Mouse (Mus musculus): ENCODE data around the gene Slamf9.

Gene Slamf9

DNA sequence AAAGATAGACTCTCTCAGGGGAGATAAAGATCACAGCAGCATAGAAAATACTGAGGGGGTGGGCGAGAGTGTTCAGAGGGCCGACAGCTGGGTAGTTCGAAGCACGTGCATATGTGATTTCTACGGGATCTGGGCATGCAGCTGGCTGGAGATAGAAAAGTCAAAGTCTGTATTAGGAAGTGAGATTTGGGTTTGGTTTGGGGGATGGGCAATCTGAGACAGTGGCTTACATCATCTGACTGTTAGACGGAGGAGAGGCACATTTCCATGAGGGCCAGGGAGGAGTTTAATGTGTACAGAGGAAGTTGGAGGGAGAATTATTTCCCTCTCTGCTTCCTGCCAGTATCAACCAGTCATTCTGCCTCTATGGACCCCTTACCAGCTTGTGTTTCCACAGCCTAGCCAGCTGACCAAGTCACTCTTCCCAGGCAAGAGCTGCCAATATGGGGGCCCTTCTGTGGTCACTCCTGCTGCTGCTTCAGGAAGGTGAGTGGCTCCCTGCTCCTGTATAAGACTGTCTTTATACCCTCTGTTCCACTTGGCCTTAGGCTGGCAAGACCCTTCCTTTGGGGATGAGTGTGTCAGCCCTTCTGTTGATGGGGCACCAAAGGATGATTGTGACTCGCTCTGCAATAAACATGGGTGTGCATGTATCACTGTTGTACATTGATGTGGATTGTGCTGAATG is at the start of gene Slamf9:
Gene Slamf9, plus strand, starts transcription at position 305 of the 688 bp plus-strand sequence.
- DNase-seq = no peak

DNA sequence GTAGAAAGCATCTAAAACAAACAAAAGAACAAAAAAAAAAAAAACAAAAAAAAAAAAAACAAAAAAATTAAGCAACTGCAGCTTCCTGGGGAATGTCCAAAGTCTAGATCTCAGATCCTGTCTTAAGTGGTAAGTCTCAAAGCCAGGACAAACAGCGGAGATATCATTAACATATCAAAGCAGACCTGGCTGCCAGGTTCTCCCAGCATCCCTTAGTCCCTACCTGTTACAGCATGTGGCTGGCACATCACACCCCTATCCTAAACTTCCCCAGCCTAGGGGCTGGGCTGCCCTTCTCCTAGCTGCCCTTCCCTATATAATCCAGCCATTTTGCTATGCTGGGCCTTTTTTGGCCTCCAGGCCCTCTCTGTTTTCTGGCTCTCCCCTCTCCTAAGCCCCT is 48.7 kb upstream of the Slamf9 start:
- no peak for DNase-seq

DNA sequence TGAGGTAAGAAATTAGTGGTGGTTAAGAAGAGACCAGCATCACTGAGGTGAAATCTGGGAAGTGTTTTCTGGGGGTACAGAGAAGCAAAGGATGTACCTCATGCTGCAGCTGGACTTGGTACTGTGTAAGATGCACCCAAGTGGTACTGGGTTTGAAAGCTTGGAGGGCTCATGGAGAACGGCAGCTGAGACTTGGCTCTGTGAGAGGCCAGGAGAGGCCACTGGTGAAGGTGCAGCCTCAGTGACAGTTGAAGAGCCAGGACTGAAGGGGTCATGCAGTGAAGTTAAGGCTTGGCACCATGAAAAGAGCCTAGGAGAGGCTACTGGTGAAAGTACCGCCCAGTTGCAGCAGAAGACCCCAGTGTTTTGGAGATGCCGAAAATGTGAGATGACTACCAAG is 47.3 kb upstream of the Slamf9 start:
- DNase-seq = no peak

DNA sequence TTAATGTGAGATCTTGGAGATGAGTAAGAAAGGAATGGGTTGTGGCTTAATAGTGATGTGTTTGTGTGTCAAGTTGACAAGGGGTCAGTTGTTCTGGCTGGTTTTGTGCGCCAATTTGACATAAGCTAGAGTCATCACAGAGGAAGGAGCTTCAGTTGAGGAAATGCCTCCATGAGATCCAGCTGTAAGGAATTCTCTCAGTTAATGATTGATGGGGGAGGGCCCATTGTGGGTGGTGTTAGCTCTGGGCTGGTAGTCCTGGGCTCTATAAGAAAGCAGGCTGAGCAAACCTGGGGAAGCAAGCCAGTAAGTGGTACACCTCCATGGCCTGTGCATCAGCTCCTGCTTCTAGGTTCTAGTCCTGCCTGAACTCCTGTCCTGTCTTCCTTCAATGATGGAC is 46.5 kb upstream of the Slamf9 start:
- no peak for DNase-seq

DNA sequence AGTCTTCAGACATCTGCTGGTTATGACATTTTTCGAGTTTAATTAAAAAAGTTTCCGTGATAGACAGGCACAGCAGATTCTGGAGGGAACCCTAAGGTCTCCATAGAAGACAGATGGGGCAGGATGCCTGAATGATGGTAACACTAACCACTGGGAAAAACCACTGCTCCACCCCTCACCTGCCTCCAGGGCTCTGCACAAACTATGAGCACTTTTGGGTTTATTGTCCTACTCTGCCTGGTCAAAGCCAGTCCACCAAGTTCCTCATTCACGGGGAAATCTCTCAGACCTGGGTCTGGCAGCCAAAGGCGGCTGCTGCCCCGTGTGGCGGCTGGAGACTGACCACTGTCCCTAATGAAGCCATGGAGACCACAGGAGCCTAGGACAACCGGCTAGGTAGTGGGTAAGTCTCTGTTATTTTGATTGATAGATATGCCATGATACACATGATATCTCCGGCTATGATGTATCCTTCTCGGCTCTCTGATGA is 44.4 kb upstream of the Slamf9 start:
- DNase-seq = no peak

DNA sequence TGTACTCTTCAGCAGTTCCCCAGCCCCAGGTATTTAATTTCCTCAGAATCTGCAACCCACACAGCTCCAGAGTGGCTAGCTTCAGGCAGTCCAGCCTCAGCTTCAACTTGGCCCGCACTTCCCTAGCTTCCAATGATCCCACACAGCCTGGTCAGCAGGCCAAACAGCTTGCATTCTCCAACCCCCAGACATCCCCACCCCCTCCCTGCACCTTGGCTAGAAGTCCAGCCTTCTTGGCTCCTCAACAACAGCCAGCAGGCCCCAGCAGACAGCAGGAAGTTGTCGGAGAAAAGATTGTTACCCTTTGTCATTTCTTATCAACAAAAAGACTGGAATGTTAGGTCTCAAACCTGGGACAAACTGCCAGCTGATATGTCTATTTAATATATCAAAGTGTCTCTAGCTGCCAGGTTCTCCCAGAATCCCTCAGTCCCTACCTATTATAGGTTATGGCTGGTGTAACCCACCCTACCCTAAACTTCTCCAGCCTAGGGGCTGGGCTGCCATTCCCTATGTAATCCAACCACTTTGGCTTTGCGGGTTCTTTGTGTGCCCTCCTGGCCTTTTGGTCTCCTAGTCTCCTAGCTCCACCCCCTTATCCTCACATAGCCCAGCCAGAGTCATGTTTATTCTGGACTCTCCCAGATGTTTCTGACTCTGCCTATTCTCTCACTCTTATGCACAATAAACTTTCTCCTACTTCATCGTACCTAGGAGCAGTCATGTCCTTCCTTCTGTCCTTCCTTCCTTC is 43.1 kb upstream of the Slamf9 start:
- peak; percentile 62 for DNase-seq

DNA sequence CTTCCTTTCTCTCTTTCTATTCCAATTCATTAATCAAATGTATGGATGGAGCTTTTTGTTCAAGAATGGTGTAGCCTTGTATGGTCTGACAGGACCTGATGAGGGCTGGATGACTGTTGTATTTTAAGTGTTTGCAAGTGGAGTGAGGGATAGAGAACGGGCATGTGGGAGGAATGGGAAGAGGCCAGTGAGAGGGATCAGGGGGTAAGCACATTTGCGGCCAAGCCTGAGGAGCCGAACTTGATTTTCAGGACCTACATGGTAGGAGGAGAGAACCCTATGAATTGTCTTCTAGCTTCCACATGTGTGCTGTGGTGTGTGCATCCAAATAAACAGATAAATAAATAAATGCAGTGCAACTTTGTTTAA is 42.6 kb upstream of the Slamf9 start:
- DNase-seq = no peak

DNA sequence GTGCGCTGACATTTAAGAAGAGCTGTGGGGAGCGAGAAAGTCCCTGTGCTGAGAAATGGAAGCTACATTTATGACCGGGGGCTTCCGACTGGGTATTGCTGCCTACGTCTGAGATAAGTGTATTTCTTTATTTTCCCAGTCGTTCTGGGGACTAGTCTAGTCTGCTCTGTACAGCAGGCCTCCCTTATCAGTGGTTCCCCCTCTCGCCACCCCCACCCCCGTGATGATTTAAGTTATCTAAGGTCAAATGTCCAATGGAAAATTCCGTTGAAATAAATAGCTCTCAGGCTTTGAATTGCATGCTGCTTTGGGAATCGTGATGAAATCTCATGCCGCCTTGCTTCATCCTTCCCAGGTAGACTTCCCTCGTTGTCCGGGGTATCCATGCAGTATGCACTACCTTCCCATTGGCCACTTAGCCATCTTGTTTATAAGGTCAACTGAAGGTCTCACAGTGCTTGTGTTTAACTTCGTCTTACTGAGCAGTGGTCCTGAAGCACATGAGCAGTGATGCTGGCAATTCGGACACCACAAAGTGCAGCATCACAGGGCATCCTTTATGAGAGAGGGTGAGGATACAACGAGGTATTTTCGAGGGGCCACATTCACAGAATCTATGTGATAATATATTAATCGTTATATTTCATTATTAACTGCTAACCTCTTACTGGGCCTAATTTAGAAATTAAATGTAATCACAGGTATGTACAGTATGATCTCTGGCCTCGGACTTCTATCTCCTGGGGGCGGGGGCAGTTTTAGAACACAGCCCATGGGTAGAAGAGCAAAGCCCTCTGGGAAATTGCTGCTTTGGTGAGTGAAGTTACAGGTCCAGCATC is 41.9 kb upstream of the Slamf9 start:
- no peak for DNase-seq

DNA sequence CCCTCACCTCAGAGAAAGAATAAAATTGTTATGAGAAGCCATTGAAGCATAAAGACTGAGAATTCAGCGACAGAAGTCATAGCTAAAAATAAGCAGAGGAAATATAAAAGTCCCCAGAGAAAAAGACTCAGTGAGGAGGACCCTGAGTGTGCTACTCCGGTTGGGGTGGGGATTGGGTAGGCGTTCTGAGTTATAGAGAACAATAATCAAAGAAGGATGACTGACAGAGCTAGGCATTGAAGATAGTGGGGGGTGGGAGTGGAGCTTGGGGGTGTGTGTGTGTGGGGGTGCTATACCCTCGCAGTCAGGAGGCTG is 41.4 kb upstream of the Slamf9 start:
- DNase-seq = no peak

DNA sequence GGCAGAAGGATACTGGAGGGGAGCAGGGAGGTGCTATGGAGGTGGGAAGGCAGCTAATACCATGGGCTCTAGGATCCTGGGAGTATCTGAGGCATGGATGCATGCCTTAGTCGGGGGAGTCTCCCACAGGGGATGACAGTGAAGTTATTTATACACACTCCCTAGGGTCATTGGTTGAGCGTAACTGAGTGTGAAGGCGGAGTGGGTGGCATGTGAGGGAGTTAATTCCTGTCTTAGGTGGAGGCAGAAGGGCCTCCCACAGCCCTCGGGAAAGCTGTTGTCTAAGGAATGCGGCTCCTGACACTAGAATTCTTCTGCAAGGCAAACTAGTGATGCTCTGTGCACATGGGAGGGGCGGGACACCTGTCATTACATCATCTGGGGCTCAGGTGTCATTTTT is 38.4 kb upstream of the Slamf9 start:
- DNase-seq = no peak

DNA sequence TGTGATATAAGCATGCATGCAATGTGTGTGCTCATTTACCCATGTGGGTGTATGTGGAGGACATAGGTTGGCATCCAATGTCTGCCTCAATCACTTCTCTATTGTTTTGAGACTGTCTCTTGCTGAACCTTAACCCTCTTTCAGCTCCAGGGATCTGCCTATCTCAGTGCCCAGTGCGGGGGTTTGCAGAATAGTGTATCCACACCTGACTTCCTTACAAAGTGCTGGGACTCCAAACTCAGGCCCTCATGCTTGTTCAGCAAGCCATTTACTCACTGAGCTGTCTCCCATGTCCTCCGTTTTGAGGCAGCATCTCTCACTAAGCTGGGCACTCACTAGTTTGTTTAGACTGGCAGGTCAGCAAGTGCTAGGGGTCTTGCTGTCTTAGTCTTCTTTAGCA is 36.5 kb upstream of the Slamf9 start:
- DNase-seq = no peak

DNA sequence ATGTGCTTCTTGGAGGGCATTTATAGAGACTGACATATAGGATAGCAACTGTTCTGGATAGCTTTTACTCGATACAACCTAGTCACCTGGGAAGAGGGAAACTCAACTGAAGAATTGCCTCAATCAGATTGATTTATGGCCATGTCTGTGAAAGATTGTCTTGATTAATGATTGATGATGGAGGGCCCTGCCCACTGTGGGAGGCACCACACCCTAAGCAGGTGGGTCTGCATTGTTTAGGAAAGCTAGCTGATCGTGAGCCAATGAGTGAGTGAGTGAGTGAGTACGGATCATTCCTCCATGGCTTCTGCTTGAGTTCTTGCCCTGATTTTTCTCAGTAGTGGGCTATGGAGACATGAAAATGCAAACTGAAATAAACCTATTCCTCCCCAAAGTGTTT is 34.6 kb upstream of the Slamf9 start:
- DNase-seq = no peak

DNA sequence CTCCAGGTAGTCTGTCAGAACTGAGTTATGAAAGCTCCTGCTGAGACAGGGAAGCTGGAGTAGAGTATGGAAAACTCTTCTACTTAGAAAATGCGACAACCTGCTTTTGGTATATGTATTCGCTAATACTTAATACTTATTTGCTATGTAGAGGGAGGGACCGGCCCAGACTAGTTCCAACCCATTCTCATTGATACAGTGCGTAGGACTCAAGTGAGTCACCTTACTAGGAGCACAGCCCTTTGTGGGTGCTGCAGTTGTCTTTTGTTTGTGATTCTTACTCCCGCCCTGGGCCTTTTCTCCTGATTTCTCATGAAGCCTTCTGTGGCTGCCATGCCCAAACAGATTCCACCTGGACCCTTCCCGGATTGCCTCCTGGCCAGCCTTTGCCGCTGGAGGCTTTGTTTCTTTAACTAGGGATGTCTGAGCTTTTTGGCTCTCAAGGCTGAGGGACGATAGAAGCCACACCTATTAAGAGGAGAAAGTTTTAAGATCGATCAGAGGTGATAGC is 33.2 kb upstream of the Slamf9 start:
- no peak for DNase-seq

DNA sequence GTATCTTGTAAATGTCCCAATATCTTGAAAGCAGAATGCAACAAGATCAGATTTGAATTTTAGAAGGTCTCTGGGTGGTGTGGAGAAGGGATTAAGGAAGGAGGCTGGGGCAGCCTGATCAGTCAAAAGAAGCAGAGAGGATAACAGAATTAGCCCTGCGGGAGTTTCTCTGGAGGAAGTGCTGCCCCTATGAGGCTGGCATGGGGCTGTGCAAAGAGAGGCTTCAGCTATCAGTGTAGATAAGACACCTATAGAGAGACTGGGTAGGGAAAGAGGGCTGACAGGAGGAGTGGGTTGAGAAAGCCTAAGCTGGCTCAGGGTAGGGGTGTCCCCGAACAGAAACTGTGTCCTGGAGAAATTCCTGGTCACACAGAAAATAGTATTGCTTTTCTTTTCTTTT is 24.9 kb upstream of the Slamf9 start:
- DNase-seq = no peak

DNA sequence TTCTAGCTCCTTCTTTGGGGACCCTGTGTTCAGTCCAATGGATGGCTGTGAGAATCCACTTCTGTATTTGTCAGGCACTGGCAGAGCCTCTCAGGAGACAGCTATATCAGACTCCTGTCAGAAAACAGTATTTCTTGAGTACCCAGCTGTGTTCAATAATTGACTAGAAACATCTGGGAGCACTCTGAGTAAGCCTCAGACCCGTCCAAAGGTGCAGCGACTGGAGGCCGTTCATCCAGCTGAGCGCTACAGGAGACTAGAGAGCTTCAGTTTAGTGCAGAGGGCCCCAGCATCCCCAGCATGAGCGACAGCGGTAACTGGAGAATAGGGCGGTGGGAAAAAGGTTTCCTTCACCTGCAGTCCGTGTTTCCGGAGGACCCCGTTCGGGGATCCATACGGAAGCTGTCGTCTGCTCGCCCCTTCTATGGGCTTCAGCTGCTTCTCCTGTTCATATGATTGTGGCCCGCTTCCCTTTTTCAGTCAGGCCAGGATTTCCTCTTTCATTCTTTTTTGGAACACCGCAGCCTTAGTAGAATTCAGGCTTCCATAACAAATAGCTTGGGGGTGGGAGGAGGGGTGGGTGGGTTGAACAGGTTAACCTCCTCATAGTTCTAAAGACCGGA is 24.2 kb upstream of the Slamf9 start:
- no peak for DNase-seq

DNA sequence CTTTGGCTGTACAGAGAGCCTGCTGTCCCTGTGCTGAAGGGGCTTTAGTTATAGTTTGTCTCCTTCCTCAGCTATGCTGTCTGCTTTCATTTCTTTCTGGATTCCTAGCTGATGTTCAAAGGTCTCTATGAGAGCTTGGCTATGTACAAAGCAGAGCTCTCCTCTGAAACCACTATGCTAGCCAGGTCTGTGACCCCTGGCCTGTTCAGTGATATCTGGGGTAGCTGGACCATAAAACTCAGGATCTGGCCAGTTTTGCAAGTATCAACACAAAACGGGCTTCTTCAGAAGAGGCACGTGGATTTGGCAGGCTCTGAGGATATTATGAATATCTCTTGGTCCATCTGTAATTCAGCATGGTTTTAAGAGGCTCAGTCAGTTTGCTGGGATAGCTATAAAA is 22.2 kb upstream of the Slamf9 start:
- peak; percentile 55 for DNase-seq

DNA sequence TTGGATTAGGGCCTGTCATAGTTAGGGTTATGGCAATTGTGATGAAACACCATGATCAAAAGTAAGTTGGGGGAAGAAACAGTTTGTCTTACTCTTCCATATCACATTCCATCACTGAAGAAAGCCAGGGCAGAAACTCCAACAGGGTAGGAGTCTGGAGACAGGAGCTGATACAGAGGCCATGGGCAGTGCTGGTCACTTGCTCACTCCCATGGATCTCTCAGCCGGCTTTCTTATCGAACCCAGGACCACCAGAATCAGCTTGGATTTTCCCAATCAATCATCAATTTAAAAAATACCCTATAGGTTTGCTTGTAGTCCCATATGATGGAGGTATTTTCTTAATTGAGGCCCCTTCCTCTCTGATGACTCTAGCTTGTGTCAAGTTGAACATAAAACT is 21.3 kb upstream of the Slamf9 start:
- DNase-seq = no peak

DNA sequence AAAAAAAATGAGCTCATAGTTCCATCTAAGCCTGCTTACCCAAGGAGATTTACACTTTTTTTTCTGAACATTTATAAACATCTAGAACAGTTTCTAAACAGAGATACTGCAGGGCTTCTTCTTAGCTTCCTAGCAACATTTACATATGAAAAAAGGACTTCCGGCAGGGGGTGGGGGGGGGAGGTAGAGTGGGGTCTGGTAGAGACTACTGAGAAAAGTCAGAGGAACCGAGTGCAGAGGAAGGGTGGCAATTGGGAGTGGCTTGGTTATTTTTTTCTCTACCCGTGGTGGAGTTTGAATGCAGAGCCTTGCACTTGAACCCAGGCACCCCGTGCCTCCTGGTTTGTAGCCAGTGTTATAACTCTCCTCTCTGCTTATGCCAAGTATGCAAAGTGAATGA is 19.7 kb upstream of the Slamf9 start:
- DNase-seq = no peak

DNA sequence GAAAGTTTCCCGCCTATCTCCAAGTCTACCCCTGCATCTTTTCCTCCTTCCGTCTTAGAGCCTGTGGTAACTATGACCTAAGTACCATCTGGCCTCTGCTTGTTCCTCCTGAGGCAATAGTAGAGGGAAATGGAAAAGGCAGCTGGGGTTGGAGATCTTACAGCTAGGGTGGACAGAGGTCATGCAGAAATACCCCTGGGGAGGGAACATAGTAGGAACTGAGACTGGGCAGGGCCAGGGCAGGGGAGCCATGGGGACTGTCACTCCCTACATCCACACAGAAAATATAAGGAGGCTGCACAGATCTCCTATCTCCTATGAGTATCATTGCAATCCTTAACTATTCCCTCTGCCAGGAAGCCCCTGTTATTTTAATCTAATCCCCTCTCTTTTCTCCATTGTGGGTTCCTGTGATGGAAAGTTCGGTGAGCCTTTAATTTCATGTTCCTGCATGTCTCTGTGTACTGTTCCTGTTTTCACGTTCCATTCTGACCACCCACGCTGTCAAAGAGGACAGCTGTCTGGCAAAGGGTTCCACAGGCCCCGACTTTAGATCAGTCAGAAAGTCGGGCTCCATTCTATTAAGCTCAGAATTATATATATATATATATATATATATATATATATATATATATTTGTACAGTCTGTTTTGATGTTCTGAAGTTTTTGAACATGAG is 19.0 kb upstream of the Slamf9 start:
- no peak for DNase-seq

DNA sequence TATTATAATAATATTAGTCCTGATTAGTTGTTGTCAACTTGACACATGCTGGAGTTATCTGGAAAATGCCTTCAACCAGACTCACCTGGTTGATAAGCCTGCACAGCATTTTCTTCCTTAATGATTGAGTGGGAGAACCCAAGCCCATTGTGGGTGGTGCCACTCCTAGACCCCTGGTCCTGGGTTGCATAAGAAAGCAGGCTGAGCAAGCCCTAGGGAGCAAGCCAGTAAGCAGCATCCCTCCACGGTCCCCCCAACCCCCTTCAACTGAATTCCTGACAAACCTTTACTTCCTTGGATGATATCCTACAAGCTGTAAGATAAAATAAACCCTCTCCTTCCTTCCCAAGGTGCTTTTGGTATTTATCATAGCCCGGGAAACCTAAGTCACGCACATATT is 18.0 kb upstream of the Slamf9 start:
- DNase-seq = no peak

DNA sequence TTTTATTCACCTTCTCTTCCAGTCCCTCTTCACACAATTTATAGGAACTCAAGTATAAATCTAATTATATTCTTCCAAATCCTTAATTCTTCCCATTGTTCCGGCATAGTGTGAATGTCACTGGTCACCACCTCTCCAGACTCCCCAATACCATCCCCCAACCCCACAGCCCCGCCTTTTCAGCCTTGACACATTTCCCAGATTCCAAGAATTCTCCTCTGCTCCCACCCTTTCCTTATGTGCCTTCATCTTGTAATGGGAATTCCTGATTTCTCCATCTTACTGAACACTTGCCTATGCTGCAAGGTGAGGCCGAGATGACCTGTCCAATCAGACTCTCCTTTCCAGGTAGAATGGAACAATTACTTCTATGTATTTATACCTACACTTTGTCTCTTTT is 17.1 kb upstream of the Slamf9 start:
- DNase-seq = no peak

DNA sequence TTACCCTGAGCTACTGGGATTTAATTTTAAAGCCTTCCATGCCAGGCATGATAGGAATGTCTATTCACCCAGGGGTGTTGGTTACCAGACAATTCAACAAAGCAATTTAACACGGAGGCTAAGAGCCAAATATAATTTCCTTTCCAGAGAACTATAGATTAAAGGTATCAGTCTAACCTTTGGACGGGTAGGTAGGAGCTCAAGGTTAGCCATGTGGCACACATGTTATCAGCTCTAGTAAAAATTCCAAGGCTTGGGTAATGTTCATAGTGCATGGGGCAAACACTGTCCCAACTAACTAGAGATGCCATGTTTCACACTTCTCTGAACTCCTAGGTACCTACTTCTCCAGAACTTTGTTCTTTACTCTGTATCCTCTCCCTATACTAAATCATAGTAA is 13.6 kb upstream of the Slamf9 start:
- no peak for DNase-seq

DNA sequence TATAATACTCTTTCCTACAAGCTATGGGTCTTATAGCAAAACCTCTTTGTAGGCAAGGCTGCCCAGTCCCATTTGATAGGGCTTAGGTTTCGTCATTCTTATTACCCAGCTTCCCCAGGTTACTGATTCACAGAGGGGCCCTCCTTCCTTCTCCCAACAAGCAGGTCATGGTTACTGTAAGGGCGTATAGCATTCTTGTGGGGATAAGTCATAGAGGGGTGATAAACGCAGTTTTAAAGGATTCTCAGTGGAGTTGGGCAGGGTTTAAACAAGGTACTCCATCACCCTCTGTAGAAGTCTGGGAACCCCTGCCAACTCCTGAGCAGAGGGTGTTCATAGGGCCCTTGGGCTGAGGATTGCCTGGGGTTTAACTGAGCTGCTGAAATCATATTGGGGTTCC is 12.6 kb upstream of the Slamf9 start:
- DNase-seq = no peak
